Mouse (Mus musculus): Measurements from ENCODE around the gene Cacna2d2.

Gene Cacna2d2

DNA sequence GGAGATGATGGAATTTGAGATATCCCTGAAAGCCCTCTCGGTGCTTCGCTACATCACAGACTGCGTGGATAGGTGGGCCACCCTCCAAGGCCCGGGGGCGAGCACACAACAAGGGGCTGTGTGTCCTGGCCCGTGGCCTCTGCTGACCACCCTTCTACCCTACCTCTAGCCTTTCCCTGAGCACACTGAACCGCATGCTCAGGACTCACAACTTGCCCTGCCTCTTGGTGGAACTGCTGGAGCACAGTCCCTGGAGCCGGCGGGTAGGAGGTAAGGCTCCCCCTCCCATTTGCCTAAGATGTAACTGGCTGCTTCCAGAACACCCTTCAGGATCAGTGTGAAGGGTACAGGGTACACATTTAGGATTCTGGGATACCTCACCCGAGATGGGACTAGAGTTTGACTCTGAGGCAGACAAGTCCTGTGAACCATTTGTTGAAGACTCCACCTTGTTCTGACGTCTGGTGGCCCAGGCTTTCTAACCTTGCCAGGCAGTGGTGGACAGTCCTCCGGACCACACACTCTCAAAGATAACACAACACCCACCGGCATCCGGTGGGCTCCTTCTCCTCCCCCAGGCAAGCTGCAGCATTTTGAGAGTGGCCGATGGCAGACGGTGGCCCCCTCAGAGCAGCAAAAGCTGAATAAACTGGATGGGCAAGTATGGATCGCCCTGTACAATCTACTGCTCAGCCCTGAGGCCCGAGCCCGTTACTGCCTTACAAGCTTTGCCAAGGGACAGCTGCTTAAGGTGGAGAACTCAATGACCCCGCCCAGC, 150.1 kb downstream of the Cacna2d2 start:
- Histone ChIP-seq H3K4me3 (replicated peaks; ENCODE audit: low read length) (no peak overlapping the region), H3K9me3 (ENCODE audit: low read length) (no peaks in the 10 kb centered on the region), H3K4me1 (replicated peaks; ENCODE audit: low read depth, low read length) (peaks cover 80% of the 10 kb centered on the region), H3K27me3 (ENCODE audit: insufficient read depth, low read length) (peaks cover 64% of the 10 kb centered on the region), H3K36me3 (ENCODE audit: insufficient read depth, low read length) (peaks cover 10% of the 10 kb centered on the region)
- TF ChIP-seq NANOG (IDR thresholded peaks at IDR 0.05; ENCODE audit: borderline replicate concordance, low read length) (no peak), POU5F1 (IDR thresholded peaks at IDR 0.05; ENCODE audit: borderline replicate concordance, low read length) (no peak), CTCF (conservative IDR thresholded peaks at IDR 0.05; ENCODE audit: low read length) (no peak)

DNA sequence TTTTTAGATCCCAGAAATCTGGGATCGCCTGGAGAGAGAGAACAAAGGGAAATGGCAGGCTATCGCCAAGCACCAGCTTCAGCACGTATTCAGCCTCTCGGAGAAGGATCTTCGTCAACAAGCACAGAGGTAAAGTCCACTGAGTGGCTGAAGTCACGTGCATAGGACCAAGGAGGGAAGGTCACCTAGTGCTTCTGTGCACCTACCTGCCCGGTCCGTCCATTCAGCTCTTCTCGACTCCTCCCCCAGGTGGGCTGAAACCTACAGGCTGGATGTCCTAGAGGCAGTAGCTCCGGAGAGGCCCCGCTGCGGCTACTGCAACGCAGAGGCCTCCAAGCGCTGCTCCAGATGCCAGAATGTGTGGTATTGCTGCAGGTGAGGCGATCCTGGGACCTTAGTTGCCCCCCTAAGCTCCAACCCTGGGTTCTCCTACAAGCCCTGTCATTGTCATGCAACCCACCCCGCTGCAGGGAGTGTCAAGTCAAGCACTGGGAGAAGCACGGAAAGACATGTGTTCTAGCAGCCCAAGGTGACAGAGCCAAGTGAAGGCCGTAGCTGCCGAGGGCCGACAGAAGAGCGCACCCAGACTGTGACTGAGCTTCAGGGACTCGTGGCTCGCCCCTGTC, 151.2 kb downstream of the Cacna2d2 start:
- Histone ChIP-seq H3K4me3 (replicated peaks; ENCODE audit: low read length) (peak overlapping the region; percentile 75), H3K36me3 (ENCODE audit: insufficient read depth, low read length) (no peaks in the 10 kb centered on the region)
- no peak for TF ChIP-seq CTCF (conservative IDR thresholded peaks at IDR 0.05; ENCODE audit: low read length)
- TF ChIP-seq POU5F1 (IDR thresholded peaks at IDR 0.05; ENCODE audit: borderline replicate concordance, low read length): no peak; the same call in 1 of the 2 replicates
- TF ChIP-seq NANOG (IDR thresholded peaks at IDR 0.05; ENCODE audit: borderline replicate concordance, low read length): no peak

GRCm38 (mm10) chr9:107551117-107551889, 151.9 kb downstream of the Cacna2d2 start, which contains the start of gene Rassf1:
TSS of gene Rassf1 (plus strand) at chr9:107551555.
- H3K4me3 ChIP-seq (replicated peaks; ENCODE audit: low read length): peak within 1 kb of the TSS; percentile 75
- no peaks in the 10 kb centered on the region for H3K9me3 ChIP-seq (ENCODE audit: low read length)
- H3K36me3 ChIP-seq (ENCODE audit: insufficient read depth, low read length): peaks cover under 1% of the 10 kb centered on the region; the same call in 1 of the 2 replicates
- H3K4me1 ChIP-seq (replicated peaks; ENCODE audit: low read depth, low read length): peaks cover 82% of the 10 kb centered on the region
- TF ChIP-seq NANOG (IDR thresholded peaks at IDR 0.05; ENCODE audit: borderline replicate concordance, low read length) (no peak), CTCF (conservative IDR thresholded peaks at IDR 0.05; ENCODE audit: low read length) (no peak), POU5F1 (IDR thresholded peaks at IDR 0.05; ENCODE audit: borderline replicate concordance, low read length) (no peak)
- H3K27me3 ChIP-seq (ENCODE audit: insufficient read depth, low read length): peaks cover 64% of the 10 kb centered on the region

More for the DNA sequence above, 151.2 kb downstream of the Cacna2d2 start:
- H3K9me3 ChIP-seq (ENCODE audit: low read length): no peaks in the 10 kb centered on the region
- peaks cover 78% of the 10 kb centered on the region for H3K4me1 ChIP-seq (replicated peaks; ENCODE audit: low read depth, low read length)
- H3K27me3 ChIP-seq (ENCODE audit: insufficient read depth, low read length): peaks cover 64% of the 10 kb centered on the region

- H3K4me1 ChIP-seq (replicated peaks; ENCODE audit: low read depth, low read length): peaks cover 81% of the 10 kb centered on the region
- H3K4me3 ChIP-seq (replicated peaks; ENCODE audit: low read length): peak overlapping the region; percentile 75
- H3K36me3 ChIP-seq (ENCODE audit: insufficient read depth, low read length): peaks cover 6% of the 10 kb centered on the region
- TF ChIP-seq POU5F1 (IDR thresholded peaks at IDR 0.05; ENCODE audit: borderline replicate concordance, low read length): no peak
- TF ChIP-seq NANOG (IDR thresholded peaks at IDR 0.05; ENCODE audit: borderline replicate concordance, low read length): no peak
- no peak for TF ChIP-seq CTCF (conservative IDR thresholded peaks at IDR 0.05; ENCODE audit: low read length)
- peaks cover 64% of the 10 kb centered on the region for H3K27me3 ChIP-seq (ENCODE audit: insufficient read depth, low read length)
- H3K9me3 ChIP-seq (ENCODE audit: low read length): no peaks in the 10 kb centered on the region
Measured at GRCm38 (mm10) chr9:107551890-107552355, 152.5 kb downstream of the Cacna2d2 start.

DNA sequence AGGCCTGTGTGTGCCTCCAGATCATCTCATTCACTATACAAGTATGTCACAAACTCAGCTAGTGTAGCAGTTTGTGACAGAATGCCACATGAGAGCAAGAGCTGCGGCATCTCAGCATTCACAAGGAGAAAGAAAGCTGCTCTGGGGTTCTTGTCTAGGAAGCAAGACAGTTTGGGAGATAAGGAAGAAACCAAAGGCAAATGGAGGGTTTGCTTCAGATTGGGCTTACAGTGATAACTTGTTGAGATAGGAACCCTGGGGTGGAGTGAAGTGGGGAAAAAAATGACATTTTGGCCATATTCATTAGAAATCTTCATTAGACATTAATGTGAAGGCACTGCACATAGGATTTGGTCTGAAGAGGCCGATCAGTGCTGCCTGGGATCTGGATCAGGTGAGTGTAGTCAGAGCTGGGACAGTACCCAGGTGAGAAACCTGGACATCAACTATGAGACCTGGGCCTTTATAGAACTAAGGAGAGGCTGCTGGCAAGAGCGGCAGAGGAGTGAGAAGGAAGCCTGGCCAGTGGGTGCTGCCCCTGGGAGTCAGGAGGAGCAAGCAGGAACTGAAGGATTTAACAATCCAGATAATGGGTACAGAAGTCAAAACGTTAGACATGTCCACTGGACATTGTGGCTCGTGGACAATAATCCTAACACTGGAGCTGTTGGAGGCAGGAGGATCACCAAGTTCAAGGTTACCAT, 153.4 kb downstream of the Cacna2d2 start:
- H3K9me3 ChIP-seq (ENCODE audit: low read length): no peaks in the 10 kb centered on the region
- H3K4me3 ChIP-seq (replicated peaks; ENCODE audit: low read length): peak overlapping the region; percentile 87
- no peak for TF ChIP-seq CTCF (conservative IDR thresholded peaks at IDR 0.05; ENCODE audit: low read length)
- TF ChIP-seq POU5F1 (IDR thresholded peaks at IDR 0.05; ENCODE audit: borderline replicate concordance, low read length): no peak
- peaks cover 58% of the 10 kb centered on the region for H3K27me3 ChIP-seq (ENCODE audit: insufficient read depth, low read length)
- H3K36me3 ChIP-seq (ENCODE audit: insufficient read depth, low read length): peaks cover 15% of the 10 kb centered on the region
- H3K4me1 ChIP-seq (replicated peaks; ENCODE audit: low read depth, low read length): peaks cover 77% of the 10 kb centered on the region

- TF ChIP-seq CTCF (conservative IDR thresholded peaks at IDR 0.05; ENCODE audit: low read length) (no peak), NANOG (IDR thresholded peaks at IDR 0.05; ENCODE audit: borderline replicate concordance, low read length) (no peak), POU5F1 (IDR thresholded peaks at IDR 0.05; ENCODE audit: borderline replicate concordance, low read length) (no peak)
- Histone ChIP-seq H3K27me3 (ENCODE audit: insufficient read depth, low read length) (peaks cover 49% of the 10 kb centered on the region), H3K4me3 (replicated peaks; ENCODE audit: low read length) (peak overlapping the region; percentile 87), H3K4me1 (replicated peaks; ENCODE audit: low read depth, low read length) (peaks cover 75% of the 10 kb centered on the region), H3K9me3 (ENCODE audit: low read length) (no peaks in the 10 kb centered on the region), H3K36me3 (ENCODE audit: insufficient read depth, low read length) (peaks cover 24% of the 10 kb centered on the region)
Measured at GRCm38 (mm10) chr9:107553541-107554318, 154.3 kb downstream of the Cacna2d2 start.

- H3K4me3 ChIP-seq (replicated peaks; ENCODE audit: low read length): peak overlapping the region; percentile 87
- peaks cover 43% of the 10 kb centered on the region for H3K27me3 ChIP-seq (ENCODE audit: insufficient read depth, low read length)
- TF ChIP-seq POU5F1 (IDR thresholded peaks at IDR 0.05; ENCODE audit: borderline replicate concordance, low read length) (no peak), CTCF (conservative IDR thresholded peaks at IDR 0.05; ENCODE audit: low read length) (no peak), NANOG (IDR thresholded peaks at IDR 0.05; ENCODE audit: borderline replicate concordance, low read length) (no peak)
- no peaks in the 10 kb centered on the region for H3K9me3 ChIP-seq (ENCODE audit: low read length)
- H3K4me1 ChIP-seq (replicated peaks; ENCODE audit: low read depth, low read length): peaks cover 69% of the 10 kb centered on the region
- peaks cover 31% of the 10 kb centered on the region for H3K36me3 ChIP-seq (ENCODE audit: insufficient read depth, low read length)
Measured at GRCm38 (mm10) chr9:107554319-107554825, 155.0 kb downstream of the Cacna2d2 start.
